Mouse (Mus musculus): ENCODE measurements at regions not wholly inside any gene's neighbourhood (a gene's known extent, or its start where the extent isn't known, plus 50 kb on each side); places are given as distances from the start of the nearest gene placed in this dataset.
A peak's percentile ranks its signal among the peaks of the same experiment; 100 is the strongest.

- DNase-seq (no peak), ATAC-seq (ENCODE audit: low read depth) (no peak)
- no peaks in the 10 kb centered on the region for H3K4me1 ChIP-seq (replicated peaks)
- H3K27ac ChIP-seq = no peak overlapping the region
- no peak overlapping the region for H3K9ac ChIP-seq
- 33% methylated on average over 4 of the region's 4 CpGs for WGBS (ENCODE audit: insufficient replicate concordance)
- no peak overlapping the region for H3K4me3 ChIP-seq (replicated peaks)
- H3K27me3 ChIP-seq = no peaks in the 10 kb centered on the region
- H3K9me3 ChIP-seq (replicated peaks) = no peaks in the 10 kb centered on the region
- H3K36me3 ChIP-seq = no peaks in the 10 kb centered on the region
- H3K4me2 ChIP-seq = no peak overlapping the region
Measured at GRCm38 (mm10) chr12:27083645-27084550, 258.5 kb downstream of the Sox11 start.

- Histone ChIP-seq H3K4me2 (0 out of 2 replicates have a peak overlapping the region, but pooled peaks have one; percentile 8), H3K27me3 (no peaks in the 10 kb centered on the region), H3K4me3 (replicated peaks) (no peak overlapping the region), H3K36me3 (no peaks in the 10 kb centered on the region), H3K9me3 (replicated peaks) (no peaks in the 10 kb centered on the region), H3K4me1 (replicated peaks) (no peaks in the 10 kb centered on the region), H3K9ac (no peak overlapping the region), H3K27ac (0 out of 2 replicates have a peak overlapping the region, but pooled peaks have one; percentile 18)
- DNase-seq (no peak), ATAC-seq (ENCODE audit: low read depth) (no peak)
- 12% methylated on average over 8 of the region's 8 CpGs for WGBS (ENCODE audit: insufficient replicate concordance)
Measured at GRCm38 (mm10) chr12:27083089-27083488, 259.3 kb downstream of the Sox11 start.

- DNase-seq (no peak), ATAC-seq (ENCODE audit: low read depth) (no peak)
- H3K4me2 ChIP-seq = 0 out of 2 replicates have a peak overlapping the region, but pooled peaks have one; percentile 8
- H3K36me3 ChIP-seq = no peaks in the 10 kb centered on the region
- 15% methylated on average over 8 of the region's 8 CpGs for WGBS (ENCODE audit: insufficient replicate concordance)
- no peak overlapping the region for H3K27ac ChIP-seq
- no peaks in the 10 kb centered on the region for H3K4me1 ChIP-seq (replicated peaks)
- H3K9me3 ChIP-seq (replicated peaks) = no peaks in the 10 kb centered on the region
- H3K27me3 ChIP-seq = no peaks in the 10 kb centered on the region
- no peak overlapping the region for H3K4me3 ChIP-seq (replicated peaks)
- no peak overlapping the region for H3K9ac ChIP-seq
Measured at GRCm38 (mm10) chr12:27082624-27083023, 259.8 kb downstream of the Sox11 start.

GRCm38 (mm10) chr12:27076107-27076738 lies 266.2 kb downstream of the Sox11 start:
- H3K9ac ChIP-seq = no peak overlapping the region
- ATAC-seq (ENCODE audit: low read depth) = no peak
- no peaks in the 10 kb centered on the region for H3K9me3 ChIP-seq (replicated peaks)
- DNase-seq = no peak
- 56% methylated on average over 6 of the region's 6 CpGs for WGBS (ENCODE audit: insufficient replicate concordance)
- no peaks in the 10 kb centered on the region for H3K27me3 ChIP-seq
- H3K4me1 ChIP-seq (replicated peaks) = no peaks in the 10 kb centered on the region
- H3K4me3 ChIP-seq (replicated peaks) = no peak overlapping the region
- H3K36me3 ChIP-seq = no peaks in the 10 kb centered on the region
- H3K27ac ChIP-seq = no peak overlapping the region
- no peak overlapping the region for H3K4me2 ChIP-seq

- Histone ChIP-seq H3K4me1 (replicated peaks) (peaks cover 23% of the 10 kb centered on the region), H3K9ac (no peak overlapping the region), H3K4me3 (replicated peaks) (no peak overlapping the region), H3K4me2 (no peak overlapping the region), H3K9me3 (replicated peaks) (no peaks in the 10 kb centered on the region), H3K27me3 (no peaks in the 10 kb centered on the region), H3K27ac (no peak overlapping the region), H3K36me3 (no peaks in the 10 kb centered on the region)
- DNase-seq (no peak), ATAC-seq (ENCODE audit: low read depth) (no peak)
- 55% methylated on average over 9 of the region's 9 CpGs for WGBS (ENCODE audit: insufficient replicate concordance)
Measured at GRCm38 (mm10) chr12:27065011-27065517, 277.3 kb downstream of the Sox11 start.

- DNase-seq = no peak
- peaks cover 23% of the 10 kb centered on the region for H3K4me1 ChIP-seq (replicated peaks)
- no peaks in the 10 kb centered on the region for H3K27me3 ChIP-seq
- 80% methylated on average over 4 of the region's 4 CpGs for WGBS (ENCODE audit: insufficient replicate concordance)
- H3K4me2 ChIP-seq = no peak overlapping the region
- no peak overlapping the region for H3K4me3 ChIP-seq (replicated peaks)
- ATAC-seq (ENCODE audit: low read depth) = no peak
- H3K27ac ChIP-seq = no peak overlapping the region
- H3K36me3 ChIP-seq = no peaks in the 10 kb centered on the region
- no peaks in the 10 kb centered on the region for H3K9me3 ChIP-seq (replicated peaks)
- no peak overlapping the region for H3K9ac ChIP-seq
Measured at GRCm38 (mm10) chr12:27063518-27063917, 278.9 kb downstream of the Sox11 start.

- H3K4me3 ChIP-seq (replicated peaks) = no peak overlapping the region
- H3K9me3 ChIP-seq (replicated peaks) = no peaks in the 10 kb centered on the region
- H3K4me2 ChIP-seq = peak overlapping the region; percentile 52; the same call in 1 of the 2 replicates
- DNase-seq = no peak
- H3K9ac ChIP-seq = no peak overlapping the region
- WGBS (ENCODE audit: insufficient replicate concordance) = 58% methylated on average over 6 of the region's 6 CpGs
- ATAC-seq (ENCODE audit: low read depth) = no peak
- H3K27me3 ChIP-seq = no peaks in the 10 kb centered on the region
- no peak overlapping the region for H3K27ac ChIP-seq
- no peaks in the 10 kb centered on the region for H3K36me3 ChIP-seq
- peaks cover 23% of the 10 kb centered on the region for H3K4me1 ChIP-seq (replicated peaks)
Measured at GRCm38 (mm10) chr12:27062511-27063264, 279.7 kb downstream of the Sox11 start.

- no peaks in the 10 kb centered on the region for H3K9me3 ChIP-seq (replicated peaks)
- 2% methylated on average over 10 of the region's 10 CpGs for WGBS (ENCODE audit: insufficient replicate concordance)
- peaks cover 23% of the 10 kb centered on the region for H3K4me1 ChIP-seq (replicated peaks)
- no peaks in the 10 kb centered on the region for H3K36me3 ChIP-seq
- H3K27ac ChIP-seq = no peak overlapping the region
- ATAC-seq (ENCODE audit: low read depth) (no peak), DNase-seq (no peak)
- H3K27me3 ChIP-seq = no peaks in the 10 kb centered on the region
- H3K4me3 ChIP-seq (replicated peaks) = peak overlapping the region; percentile 18; the same call in 1 of the 2 replicates
- no peak overlapping the region for H3K9ac ChIP-seq
- H3K4me2 ChIP-seq = peak overlapping the region; percentile 52
Measured at GRCm38 (mm10) chr12:27062061-27062461, 280.3 kb downstream of the Sox11 start.

GRCm38 (mm10) chr12:27060899-27061762 lies 281.2 kb downstream of the Sox11 start:
- DNase-seq (no peak), ATAC-seq (ENCODE audit: low read depth) (peak; percentile 80)
- Histone ChIP-seq H3K27ac (no peak overlapping the region), H3K9ac (no peak overlapping the region), H3K4me1 (replicated peaks) (peaks cover 23% of the 10 kb centered on the region), H3K9me3 (replicated peaks) (no peaks in the 10 kb centered on the region), H3K27me3 (no peaks in the 10 kb centered on the region), H3K4me3 (replicated peaks) (no peak overlapping the region), H3K4me2 (peak overlapping the region; percentile 52), H3K36me3 (no peaks in the 10 kb centered on the region)
- WGBS (ENCODE audit: insufficient replicate concordance) = 26% methylated on average over 17 of the region's 17 CpGs

- H3K9me3 ChIP-seq (replicated peaks) = no peaks in the 10 kb centered on the region
- ATAC-seq (ENCODE audit: low read depth) = no peak
- 11% methylated on average over 4 of the region's 4 CpGs for WGBS (ENCODE audit: insufficient replicate concordance)
- no peak overlapping the region for H3K4me2 ChIP-seq
- no peaks in the 10 kb centered on the region for H3K36me3 ChIP-seq
- H3K27me3 ChIP-seq = no peaks in the 10 kb centered on the region
- peaks cover 23% of the 10 kb centered on the region for H3K4me1 ChIP-seq (replicated peaks)
- H3K27ac ChIP-seq = no peak overlapping the region
- DNase-seq = no peak
- H3K4me3 ChIP-seq (replicated peaks) = no peak overlapping the region
- H3K9ac ChIP-seq = no peak overlapping the region
Measured at GRCm38 (mm10) chr12:27059885-27060284, 282.5 kb downstream of the Sox11 start.

All from liver, embryonic 13.5 days (tissue).